Comparison of ENCODE assay signal across 22 mouse cellular contexts in genomic region chr5:73627991-73628390, GRCm38 (mm10). TPM values are rescaled to one million over a fixed set of nuclear protein-coding genes. Genes with fewer than 3 reads are reported as not detected.
"Had no signal": no experiment of that assay in that cellular context is flagged by ENCODE, and none has a peak within 500 bp of the region (broad histone marks: within the 10 kb centered on the region; RNA-seq: fewer than 3 reads in every experiment).

No protein-coding gene starts in this region.

- H3K4me3 ChIP-seq: liver, embryonic 15.5 days; lung, embryonic 15.5 days; megakaryocyte, embryonic 14.5 days; midbrain, embryonic 13.5 days; midbrain, embryonic 15.5 days; neural tube, embryonic 12.5 days had no signal

- H3K36me3 ChIP-seq: liver, embryonic 15.5 days; lung, embryonic 15.5 days; midbrain, embryonic 13.5 days; midbrain, embryonic 15.5 days; neural tube, embryonic 12.5 days had no signal

- DNase-seq: liver, postnatal 0 days; lung, adult 2 months; lung, postnatal 14 days; lung, postnatal 36 days; right cerebral cortex, postnatal 14 days; spleen, adult 18-20 months; thymus, adult 18-20 months; thymus, postnatal 14 days; thymus, postnatal 36 days had no signal

- H3K4me1 ChIP-seq: liver, embryonic 15.5 days; lung, embryonic 15.5 days; midbrain, embryonic 15.5 days; neural tube, embryonic 12.5 days had no signal

- H3K27me3 ChIP-seq: liver, embryonic 15.5 days; lung, embryonic 15.5 days; midbrain, embryonic 13.5 days; midbrain, embryonic 15.5 days; neural tube, embryonic 12.5 days had no signal

- H3K4me2 ChIP-seq: liver, embryonic 15.5 days; lung, embryonic 15.5 days; midbrain, embryonic 11.5 days; midbrain, embryonic 13.5 days; midbrain, embryonic 15.5 days; neural tube, embryonic 12.5 days had no signal

- H3K9me3 ChIP-seq: liver, embryonic 15.5 days; lung, embryonic 15.5 days; megakaryocyte, embryonic 14.5 days; midbrain, embryonic 13.5 days; midbrain, embryonic 15.5 days; neural tube, embryonic 12.5 days had no signal

- H3K9ac ChIP-seq: liver, embryonic 15.5 days; liver, postnatal 0 days; lung, embryonic 15.5 days; midbrain, embryonic 13.5 days; midbrain, embryonic 15.5 days; neural tube, embryonic 12.5 days had no signal

- H3K27ac ChIP-seq: liver, embryonic 15.5 days; lung, embryonic 15.5 days; macrophage; midbrain, embryonic 13.5 days; midbrain, embryonic 15.5 days; neural tube, embryonic 12.5 days had no signal

- ATAC-seq: liver, postnatal 0 days; lung, postnatal 0 days; midbrain, embryonic 13.5 days; midbrain, embryonic 15.5 days had no signal

RNA-seq across cellular contexts. Expression of gene Lrrc66, which starts 4.3 kb away (rescaled TPM):
- total RNA-seq: midbrain, postnatal 0 days; monocyte, adult 5-6 weeks; neutrophil, adult 5-6 weeks had no signal
- polyA plus RNA-seq: liver, postnatal 0 days; lung, adult 2 months; midbrain, embryonic 13.5 days; midbrain, embryonic 15.5 days; midbrain, postnatal 0 days; neural tube, embryonic 12.5 days; neural tube, embryonic 14.5 days had no signal

RNA-seq across cellular contexts. Expression of gene Spata18, which starts 23.2 kb away (rescaled TPM):
- total RNA-seq: neutrophil, adult 5-6 weeks had no signal
- polyA plus RNA-seq: liver, embryonic 15.5 days; liver, postnatal 0 days; macrophage; neural tube, embryonic 12.5 days had no signal
